Mouse (Mus musculus): ENCODE results near the gene Spocd1.
"Not testable (repeated sequence)": the region's sequence is repeated elsewhere in the genome, so short reads cannot be mapped to it uniquely, and the experiment has no call there.

Spocd1 gene

GRCm38 (mm10) chr4:129928949-129929348 is at the start of gene Spocd1:
Spocd1 (plus strand) TSS chr4:129929249.
- DNase-seq (ENCODE audit: low spot score in 2 of 2) = no peak

- DNase-seq (ENCODE audit: low spot score in 2 of 2) = no peak
Measured at GRCm38 (mm10) chr4:129880615-129881014, 48.4 kb upstream of the Spocd1 start.

GRCm38 (mm10) chr4:129881661-129882060 is 47.4 kb upstream of the Spocd1 start:
- DNase-seq (ENCODE audit: low spot score in 2 of 2) = no peak

- peak; percentile 33 to 72 for DNase-seq (ENCODE audit: low spot score in 2 of 2)
Measured at GRCm38 (mm10) chr4:129882555-129883293, 46.3 kb upstream of the Spocd1 start.

GRCm38 (mm10) chr4:129884041-129884930 is 44.8 kb upstream of the Spocd1 start:
- DNase-seq (ENCODE audit: low spot score in 2 of 2) = no peak

- DNase-seq (ENCODE audit: low spot score in 2 of 2) = no peak
Measured at GRCm38 (mm10) chr4:129889661-129890060, 39.4 kb upstream of the Spocd1 start.

- DNase-seq (ENCODE audit: low spot score in 2 of 2) = no peak
Measured at GRCm38 (mm10) chr4:129890094-129890493, 39.0 kb upstream of the Spocd1 start.

GRCm38 (mm10) chr4:129894861-129895260 is 34.2 kb upstream of the Spocd1 start:
- DNase-seq (ENCODE audit: low spot score in 2 of 2) = no peak

- DNase-seq (ENCODE audit: low spot score in 2 of 2) = not testable (repeated sequence)
Measured at GRCm38 (mm10) chr4:129898815-129899214, 30.2 kb upstream of the Spocd1 start.

- DNase-seq (ENCODE audit: low spot score in 2 of 2) = no peak
Measured at GRCm38 (mm10) chr4:129902394-129902793, 26.7 kb upstream of the Spocd1 start.

- DNase-seq (ENCODE audit: low spot score in 2 of 2) = no peak
Measured at GRCm38 (mm10) chr4:129903577-129903976, 25.5 kb upstream of the Spocd1 start.

GRCm38 (mm10) chr4:129905032-129905431 is 24.0 kb upstream of the Spocd1 start:
- DNase-seq (ENCODE audit: low spot score in 2 of 2) = no peak

GRCm38 (mm10) chr4:129906016-129906415 is 23.0 kb upstream of the Spocd1 start:
- no peak for DNase-seq (ENCODE audit: low spot score in 2 of 2)

- no peak for DNase-seq (ENCODE audit: low spot score in 2 of 2)
Measured at GRCm38 (mm10) chr4:129908836-129909235, 20.2 kb upstream of the Spocd1 start.

GRCm38 (mm10) chr4:129909261-129909731 is 19.8 kb upstream of the Spocd1 start:
- peak in 1 of 2 experiments; percentile 26 for DNase-seq (ENCODE audit: low spot score in 2 of 2)

- DNase-seq (ENCODE audit: low spot score in 2 of 2) = no peak
Measured at GRCm38 (mm10) chr4:129912998-129913397, 16.1 kb upstream of the Spocd1 start.

- DNase-seq (ENCODE audit: low spot score in 2 of 2) = peak in 1 of 2 experiments; percentile 36
Measured at GRCm38 (mm10) chr4:129913761-129914644, 15.0 kb upstream of the Spocd1 start.

GRCm38 (mm10) chr4:129914686-129915085 is 14.4 kb upstream of the Spocd1 start:
- no peak for DNase-seq (ENCODE audit: low spot score in 2 of 2)

- DNase-seq (ENCODE audit: low spot score in 2 of 2) = no peak
Measured at GRCm38 (mm10) chr4:129915349-129915988, 13.6 kb upstream of the Spocd1 start.

GRCm38 (mm10) chr4:129916159-129916558 is 12.9 kb upstream of the Spocd1 start:
- DNase-seq (ENCODE audit: low spot score in 2 of 2) = no peak

- DNase-seq (ENCODE audit: low spot score in 2 of 2) = no peak
Measured at GRCm38 (mm10) chr4:129917016-129917603, 11.9 kb upstream of the Spocd1 start.

All from natural killer cell, adult 2 months (primary cell).